Mouse (Mus musculus) olfactory bulb, adult 2 months (tissue): ENCODE data around the gene Hspb8. TPM values are rescaled to one million over a fixed set of nuclear protein-coding genes. Genes with fewer than 3 reads are reported as not detected.
"Not testable (repeated sequence)": the region's sequence is repeated elsewhere in the genome, so short reads cannot be mapped to it uniquely, and the experiment has no call there.

Source experiments
- H3K27ac ChIP-seq: fragments of 200-500 bp; 2 replicates; pipeline ENCODE4 v1.5.1; 2012; ENCODE audit warnings: low read depth, low read length; ENCODE audit not compliant: insufficient read depth
- H3K4me1 ChIP-seq: fragments of 200-500 bp; 2 replicates; pipeline ENCODE4 v1.6.1; 2012; ENCODE audit warnings: low read length; ENCODE audit not compliant: control insufficient read depth, insufficient read depth
- H3K4me3 ChIP-seq: fragments of 200-500 bp; 2 replicates; pipeline ENCODE4 v1.5.1; 2012; ENCODE audit warnings: mild to moderate bottlenecking, low read depth, low read length, moderate library complexity; ENCODE audit not compliant: insufficient read depth
- CTCF ChIP-seq: fragments of 200-500 bp; IDR thresholded peaks from 2 replicates; pipeline ENCODE4 v1.5.1; 2012; ENCODE audit warnings: low read depth, mild to moderate bottlenecking, low read length, moderate library complexity; ENCODE audit not compliant: insufficient read depth
- POLR2A ChIP-seq: fragments of 200-500 bp; IDR thresholded peaks from 2 replicates; pipeline ENCODE4 v1.6.1; 2012; ENCODE audit warnings: mild to moderate bottlenecking, low read depth, low read length, moderate library complexity; ENCODE audit not compliant: insufficient read depth
- WGBS: fragments of 180-500 bp; shearing (Covaris S2); methylation state at CpG from one replicate; pipeline ENCODE4 v1.1.7; 2018; 5-methylcytosine and 5-hydroxymethylcytosine counted together
- polyA plus RNA-seq: library from polyadenylated mRNA; stranded (reverse); fragments of >200 nt; gene quantifications from 2 replicates; pipeline ENCODE4 v1.2.4, GENCODE M21; 2012; ENCODE audit warnings: low replicate concordance; ENCODE audit not compliant: missing spikeins, insufficient read depth, insufficient read length

Gene Hspb8
- polyA plus RNA-seq, 1 experiment: not detected

- TF ChIP-seq CTCF: no peak
- no peak for TF ChIP-seq POLR2A
- 32% methylated on average over 4 of the region's 4 CpGs for WGBS
- Histone ChIP-seq H3K4me1 (peaks cover 28% of the 10 kb centered on the region), H3K27ac (peak overlapping the region; percentile 30; the same call in 1 of the 2 replicates), H3K4me3 (no peak overlapping the region)
These were observed 15.7 kb upstream of the Hspb8 start for GRCm38 (mm10) chr5:116438328-116438727.

- no peak overlapping the region for H3K4me3 ChIP-seq
- TF ChIP-seq POLR2A (no peak), CTCF (no peak)
- no peak overlapping the region for H3K27ac ChIP-seq
- H3K4me1 ChIP-seq: peaks cover 16% of the 10 kb centered on the region
These were observed 13.5 kb upstream of the Hspb8 start for GRCm38 (mm10) chr5:116436117-116436516.

DNA sequence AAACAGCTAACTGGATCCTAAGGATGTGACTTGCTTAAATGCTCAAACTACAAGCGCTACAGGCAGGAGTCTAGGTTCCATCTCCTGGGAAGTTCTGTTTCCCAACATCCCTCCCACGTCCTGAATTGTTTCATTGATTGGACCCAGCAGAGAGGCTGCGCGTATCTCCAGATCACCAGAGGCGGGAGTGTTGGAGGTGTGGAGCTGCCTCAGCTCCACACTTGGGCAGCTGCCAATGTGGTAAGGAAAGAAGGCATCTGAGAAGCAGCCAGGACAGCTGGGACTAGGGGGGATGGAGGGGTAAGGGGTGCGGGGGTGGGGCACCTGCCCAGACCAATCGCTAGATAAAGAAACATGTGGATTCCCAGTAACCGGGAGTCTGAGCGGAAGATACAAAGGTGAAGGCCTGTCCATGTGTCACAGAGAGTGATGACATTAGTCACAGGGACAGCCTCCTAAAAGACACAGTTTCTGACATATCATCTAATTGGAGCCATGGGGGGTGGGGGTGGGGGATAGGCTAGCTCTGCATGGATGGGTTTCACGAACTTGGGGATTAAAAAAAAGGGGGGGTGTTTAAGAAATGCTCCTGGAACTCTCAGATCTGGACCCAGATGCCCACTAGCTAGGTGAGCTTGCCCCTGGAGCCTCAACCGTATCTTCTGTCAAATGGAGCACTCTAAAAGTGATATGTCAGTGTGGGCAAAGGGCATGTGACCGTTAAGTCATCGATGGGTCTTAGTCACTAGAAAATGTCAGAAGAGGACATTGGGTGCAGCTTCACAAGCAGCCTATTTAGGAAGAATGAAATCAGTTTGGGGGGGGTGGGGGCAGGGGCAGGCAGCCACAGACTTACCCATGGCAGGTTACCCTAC lies 12.5 kb upstream of the Hspb8 start:
- no peak for TF ChIP-seq CTCF
- TF ChIP-seq POLR2A: no peak
- Histone ChIP-seq H3K4me1 (peaks cover 12% of the 10 kb centered on the region), H3K27ac (no peak overlapping the region), H3K4me3 (no peak overlapping the region)
- WGBS: 44% methylated on average over 13 of the region's 13 CpGs

DNA sequence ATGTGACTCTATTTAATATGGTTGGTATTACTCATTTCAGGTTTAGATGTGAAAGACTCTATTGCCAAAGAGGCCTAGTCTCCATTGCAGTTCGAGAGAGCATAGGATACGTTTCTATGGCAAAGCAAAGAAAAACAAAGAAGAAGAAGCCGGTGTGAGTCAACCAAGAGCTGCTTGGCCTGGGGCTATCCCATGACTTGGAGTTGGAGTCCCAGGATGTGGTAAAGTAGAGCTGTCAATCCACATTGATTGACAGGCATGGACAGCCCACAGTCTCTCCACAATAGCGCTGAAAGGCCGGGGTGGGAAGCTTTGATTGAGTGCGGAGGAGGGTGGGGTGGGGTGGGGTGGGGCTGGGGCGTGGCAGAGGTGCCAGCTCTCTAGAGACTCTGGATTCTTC lies 10.2 kb upstream of the Hspb8 start:
- 70% methylated on average over 7 of the region's 7 CpGs for WGBS
- no peak overlapping the region for H3K4me3 ChIP-seq
- TF ChIP-seq POLR2A: no peak
- no peak for TF ChIP-seq CTCF
- H3K4me1 ChIP-seq: peaks cover 9% of the 10 kb centered on the region
- H3K27ac ChIP-seq: no peak overlapping the region

DNA sequence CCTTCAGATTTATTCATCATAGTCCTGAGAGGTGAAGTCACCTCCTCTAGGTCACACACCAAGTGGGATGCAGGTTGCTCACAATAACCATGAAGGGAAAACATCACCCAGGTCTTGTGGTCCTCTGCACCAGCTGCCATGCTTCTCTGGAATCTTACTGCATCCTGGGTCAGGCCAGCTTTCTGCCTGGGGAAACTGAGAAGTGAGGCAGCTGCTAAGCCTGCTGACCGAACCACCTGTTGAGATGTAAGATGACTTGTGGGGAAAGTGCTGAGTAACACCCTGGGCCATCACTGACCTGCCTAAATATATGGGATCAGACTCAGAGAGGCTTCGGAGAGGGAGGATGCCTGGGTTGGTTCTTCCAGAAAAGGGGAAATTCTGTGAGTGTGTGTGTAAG lies 4.0 kb upstream of the Hspb8 start:
- Histone ChIP-seq H3K4me3 (no peak overlapping the region), H3K27ac (no peak overlapping the region), H3K4me1 (peaks cover 17% of the 10 kb centered on the region)
- 93% methylated on average over 2 of the region's 2 CpGs for WGBS
- TF ChIP-seq CTCF: no peak

- H3K4me1 ChIP-seq: peaks cover 21% of the 10 kb centered on the region
- WGBS: 97% methylated on average over 3 of the region's 3 CpGs
- H3K27ac ChIP-seq, H3K4me3 ChIP-seq: not testable (repeated sequence)
These were observed 3.0 kb upstream of the Hspb8 start for GRCm38 (mm10) chr5:116425709-116426108.

- Histone ChIP-seq H3K27ac (no peak overlapping the region), H3K4me1 (peaks cover 23% of the 10 kb centered on the region), H3K4me3 (no peak overlapping the region)
- TF ChIP-seq CTCF (no peak), POLR2A (no peak)
- 56% methylated on average over 7 of the region's 7 CpGs for WGBS
These were observed 2.6 kb upstream of the Hspb8 start for GRCm38 (mm10) chr5:116425273-116425672.

DNA sequence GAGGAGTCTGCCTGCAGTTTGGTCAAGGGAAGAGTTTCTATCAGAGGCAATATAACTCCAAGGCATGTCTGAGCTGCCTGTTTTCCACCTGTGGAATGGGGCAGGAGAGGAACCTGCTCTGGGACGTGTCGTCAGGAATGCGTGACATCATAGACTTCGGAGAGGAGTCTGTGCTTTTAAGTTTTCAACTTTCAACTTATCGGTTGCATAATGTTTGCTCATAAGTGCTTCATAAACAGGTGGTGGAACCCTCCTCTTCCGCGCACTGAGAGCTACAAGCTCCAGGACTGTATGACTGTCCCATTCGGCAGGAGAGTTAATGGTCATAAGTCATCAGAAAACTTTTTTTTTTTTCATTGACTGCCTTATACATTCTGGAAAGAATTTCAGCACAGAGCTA lies 1.1 kb upstream of the Hspb8 start:
- H3K27ac ChIP-seq: no peak overlapping the region
- H3K4me1 ChIP-seq: peaks cover 23% of the 10 kb centered on the region
- WGBS: 95% methylated on average over 8 of the region's 8 CpGs
- no peak overlapping the region for H3K4me3 ChIP-seq
- TF ChIP-seq CTCF (no peak), POLR2A (no peak)

- Histone ChIP-seq H3K4me1 (peaks cover 23% of the 10 kb centered on the region), H3K4me3 (peak overlapping the region; percentile 20), H3K27ac (no peak overlapping the region)
- TF ChIP-seq CTCF (no peak), POLR2A (no peak)
- 62% methylated on average over 22 of the region's 22 CpGs for WGBS
These were observed 728 bp downstream of the Hspb8 start for GRCm38 (mm10) chr5:116421791-116422481.

GRCm38 (mm10) chr5:116420759-116421225 lies 1.9 kb downstream of the Hspb8 start:
- Histone ChIP-seq H3K4me3 (no peak overlapping the region), H3K4me1 (peaks cover 23% of the 10 kb centered on the region), H3K27ac (no peak overlapping the region; the same call in 1 of the 2 replicates)
- 29% methylated on average over 6 of the region's 6 CpGs for WGBS
- TF ChIP-seq POLR2A (no peak), CTCF (no peak)
